Mouse (Mus musculus): Measurements from ENCODE around the gene Arf1. TPM values are rescaled to one million over a fixed set of nuclear protein-coding genes. Genes with fewer than 3 reads are reported as not detected.

Gene Arf1
- polyA plus RNA-seq, 1 experiment from 2014 or later, result 694 TPM

Other genes starting within 250 kb of the Arf1 start
- gene Obscn, start 91.9 kb downstream of the Arf1 start, polyA plus RNA-seq (2015; fragmentation: Nextera tagmentation; extraction: Ambion mirVana), result 1.3 TPM in 2 replicates
- 6.6 and 8.0 TPM in 2 replicates for gene Iba57, start 64.5 kb downstream of the Arf1 start, polyA plus RNA-seq (2015; fragmentation: Nextera tagmentation; extraction: Ambion mirVana)
- 1.1 and 1.3 TPM in 2 replicates for gene Gjc2, start 45.1 kb downstream of the Arf1 start, polyA plus RNA-seq (2015; fragmentation: Nextera tagmentation; extraction: Ambion mirVana)
- 109 and 126 TPM in 2 replicates for gene Guk1, start 36.1 kb downstream of the Arf1 start, polyA plus RNA-seq (2015; fragmentation: Nextera tagmentation; extraction: Ambion mirVana)
- gene Mrpl55, start 25.8 kb downstream of the Arf1 start, polyA plus RNA-seq (2015; fragmentation: Nextera tagmentation; extraction: Ambion mirVana), result 101 and 103 TPM in 2 replicates
- gene 2310033P09Rik, start 19.9 kb downstream of the Arf1 start, polyA plus RNA-seq (2015; fragmentation: Nextera tagmentation; extraction: Ambion mirVana), result 29.1 and 30.2 TPM in 2 replicates
- gene Wnt3a, start 62.5 kb upstream of the Arf1 start, polyA plus RNA-seq (2015; fragmentation: Nextera tagmentation; extraction: Ambion mirVana), result not detected in 2 replicates
- gene Wnt9a, start 78.7 kb upstream of the Arf1 start, polyA plus RNA-seq (2015; fragmentation: Nextera tagmentation; extraction: Ambion mirVana), result 3.4 and 4.2 TPM in 2 replicates
- gene Prss38, start 147.4 kb upstream of the Arf1 start, polyA plus RNA-seq (2015; fragmentation: Nextera tagmentation; extraction: Ambion mirVana), result not detected in 2 replicates
- 9.3 and 9.4 TPM in 2 replicates for gene Jmjd4, start 221.8 kb upstream of the Arf1 start, polyA plus RNA-seq (2015; fragmentation: Nextera tagmentation; extraction: Ambion mirVana)
- 78.1 and 82.9 TPM in 2 replicates for gene Snap47, start 222.9 kb upstream of the Arf1 start, polyA plus RNA-seq (2015; fragmentation: Nextera tagmentation; extraction: Ambion mirVana)
- gene Zfp867, start 244.2 kb upstream of the Arf1 start, polyA plus RNA-seq (2015; fragmentation: Nextera tagmentation; extraction: Ambion mirVana), result 4.7 and 5.3 TPM in 2 replicates